Mouse (Mus musculus) testis, adult 2 months (tissue): Measurements from ENCODE around the gene Aim2. TPM values are rescaled to one million over a fixed set of nuclear protein-coding genes. Genes with fewer than 3 reads are reported as not detected.

Source experiments
- H3K27ac ChIP-seq: fragments of 200-500 bp; 2 replicates; pipeline ENCODE4 v1.5.1; 2012; ENCODE audit warnings: low read depth, low read length; ENCODE audit not compliant: control insufficient read depth, insufficient read depth
- H3K27me3 ChIP-seq: fragments of 200-500 bp; 2 replicates; pipeline ENCODE4 v1.6.1; 2012; ENCODE audit warnings: mild to moderate bottlenecking, low read length, moderate library complexity; ENCODE audit not compliant: control insufficient read depth, insufficient read depth
- H3K36me3 ChIP-seq: fragments of 200-500 bp; 2 replicates; pipeline ENCODE4 v1.6.1; 2012; ENCODE audit warnings: mild to moderate bottlenecking, low read length; ENCODE audit not compliant: control insufficient read depth, insufficient read depth
- H3K4me1 ChIP-seq: fragments of 200-500 bp; 2 replicates; pipeline ENCODE4 v1.6.1; 2012; ENCODE audit warnings: low read length; ENCODE audit not compliant: control insufficient read depth, insufficient read depth
- H3K4me3 ChIP-seq: fragments of 200-500 bp; 2 replicates; pipeline ENCODE4 v1.5.1; 2012; ENCODE audit warnings: low read depth, mild to moderate bottlenecking, low read length, moderate library complexity, mixed read lengths; ENCODE audit not compliant: control insufficient read depth
- CTCF ChIP-seq: fragments of 200-500 bp; IDR thresholded peaks from 2 replicates; pipeline ENCODE4 v1.5.1; 2012; ENCODE audit warnings: low read depth, mild to moderate bottlenecking, inconsistent platforms, low read length, moderate library complexity; ENCODE audit not compliant: control insufficient read depth, insufficient read depth, insufficient replicate concordance
- POLR2A ChIP-seq: fragments of 200-500 bp; IDR thresholded peaks from 2 replicates; pipeline ENCODE4 v1.6.1; 2012; ENCODE audit warnings: low read depth, mild to moderate bottlenecking, inconsistent platforms, low read length, moderate library complexity; ENCODE audit not compliant: control insufficient read depth
- polyA plus RNA-seq: library from polyadenylated mRNA; depleted of rRNA; stranded (reverse); fragments of >200 nt; gene quantifications from 2 replicates; pipeline ENCODE4 v1.2.3, GENCODE M21; 2012

The Aim2 gene
- polyA plus RNA-seq, 1 experiment: 0.27 TPM

DNA sequence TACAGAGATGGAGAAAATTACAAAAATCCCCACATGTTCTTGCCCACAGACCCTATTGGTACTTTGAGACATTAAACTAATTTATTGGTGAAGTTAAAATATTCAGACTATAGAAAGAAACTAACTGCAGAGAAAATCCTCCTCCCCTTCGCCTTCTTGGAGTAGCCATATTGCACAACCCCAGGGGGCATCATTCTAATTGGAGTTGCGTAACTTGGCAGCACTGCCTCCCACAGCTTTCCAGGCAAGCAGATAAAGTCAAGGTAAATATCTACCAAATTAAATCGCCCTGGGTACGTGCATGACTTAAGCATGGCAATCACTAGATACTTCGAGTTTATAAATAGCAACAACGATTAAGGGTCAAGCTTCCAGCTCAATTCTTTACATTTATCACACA lies 20.9 kb downstream of the Aim2 start:
- Histone ChIP-seq H3K4me1 (peaks cover 10% of the 10 kb centered on the region), H3K36me3 (no peaks in the 10 kb centered on the region), H3K4me3 (no peak overlapping the region), H3K27ac (no peak overlapping the region), H3K27me3 (no peaks in the 10 kb centered on the region)
- no peak for TF ChIP-seq CTCF
- no peak for TF ChIP-seq POLR2A

- no peaks in the 10 kb centered on the region for H3K36me3 ChIP-seq
- H3K27me3 ChIP-seq: no peaks in the 10 kb centered on the region
- TF ChIP-seq POLR2A: no peak
- no peak for TF ChIP-seq CTCF
- no peak overlapping the region for H3K4me3 ChIP-seq
- H3K4me1 ChIP-seq: no peaks in the 10 kb centered on the region
- no peak overlapping the region for H3K27ac ChIP-seq
Measured at GRCm38 (mm10) chr1:173374020-173374419, 23.3 kb downstream of the Aim2 start.

- Histone ChIP-seq H3K4me3 (no peak overlapping the region), H3K36me3 (no peaks in the 10 kb centered on the region), H3K4me1 (no peaks in the 10 kb centered on the region), H3K27me3 (no peaks in the 10 kb centered on the region), H3K27ac (no peak overlapping the region)
- TF ChIP-seq CTCF: peak; percentile 75; the same call in 1 of the 2 replicates
- no peak for TF ChIP-seq POLR2A
Measured at GRCm38 (mm10) chr1:173377380-173378112, 26.9 kb downstream of the Aim2 start.

- TF ChIP-seq CTCF (no peak), POLR2A (no peak)
- Histone ChIP-seq H3K27ac (no peak overlapping the region), H3K4me3 (no peak overlapping the region), H3K27me3 (no peaks in the 10 kb centered on the region), H3K4me1 (no peaks in the 10 kb centered on the region), H3K36me3 (no peaks in the 10 kb centered on the region)
Measured at GRCm38 (mm10) chr1:173381436-173381835, 30.8 kb downstream of the Aim2 start.

DNA sequence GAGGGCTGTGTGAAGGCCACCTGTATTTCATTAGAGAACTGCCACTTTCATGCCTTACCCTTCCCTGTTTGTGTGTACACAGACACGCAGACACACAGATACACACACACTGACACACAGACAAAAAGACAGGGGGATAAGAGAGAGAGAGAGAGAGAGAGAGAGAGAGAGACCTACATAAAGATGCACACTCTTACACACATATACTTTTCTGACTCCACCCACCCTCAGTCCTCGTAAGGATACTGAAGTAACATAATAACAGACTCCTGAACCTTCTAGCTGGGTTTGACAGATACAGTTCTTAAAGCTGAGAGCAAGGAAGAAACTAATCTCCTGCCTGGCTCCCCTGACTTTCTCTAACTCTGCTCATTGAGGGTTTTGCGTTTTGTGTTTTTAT lies 38.8 kb downstream of the Aim2 start:
- no peak overlapping the region for H3K4me3 ChIP-seq
- no peaks in the 10 kb centered on the region for H3K27me3 ChIP-seq
- TF ChIP-seq CTCF: no peak
- no peak for TF ChIP-seq POLR2A
- no peaks in the 10 kb centered on the region for H3K36me3 ChIP-seq
- H3K4me1 ChIP-seq: no peaks in the 10 kb centered on the region
- H3K27ac ChIP-seq: no peak overlapping the region

- H3K27ac ChIP-seq: no peak overlapping the region
- no peaks in the 10 kb centered on the region for H3K36me3 ChIP-seq
- H3K4me3 ChIP-seq: no peak overlapping the region
- H3K4me1 ChIP-seq: no peaks in the 10 kb centered on the region
- no peak for TF ChIP-seq CTCF
- TF ChIP-seq POLR2A: no peak
- H3K27me3 ChIP-seq: no peaks in the 10 kb centered on the region
Measured at GRCm38 (mm10) chr1:173389901-173390401, 39.3 kb downstream of the Aim2 start.

DNA sequence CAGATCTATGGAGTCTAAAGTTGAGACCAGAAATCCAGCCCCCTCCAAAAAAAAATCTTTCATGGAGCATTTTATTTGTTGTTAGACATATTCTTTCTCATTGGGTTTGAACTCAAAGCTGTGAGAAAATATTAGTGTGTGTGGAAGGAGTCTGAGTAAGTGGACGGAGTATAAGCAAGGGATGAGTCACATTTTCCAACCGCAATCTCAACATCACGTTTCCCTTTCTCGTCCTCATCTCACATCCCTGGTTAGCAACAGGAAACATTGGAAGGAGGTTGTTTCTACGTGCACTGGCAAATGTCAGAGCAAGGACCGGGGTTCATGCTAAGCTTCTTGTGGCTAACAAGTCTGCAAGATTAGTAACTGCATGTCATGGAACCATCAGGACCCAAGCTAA lies 41.1 kb downstream of the Aim2 start:
- no peak overlapping the region for H3K27ac ChIP-seq
- no peak overlapping the region for H3K4me3 ChIP-seq
- no peaks in the 10 kb centered on the region for H3K4me1 ChIP-seq
- no peaks in the 10 kb centered on the region for H3K36me3 ChIP-seq
- TF ChIP-seq CTCF (no peak), POLR2A (no peak)
- no peaks in the 10 kb centered on the region for H3K27me3 ChIP-seq
